Mouse (Mus musculus): ENCODE data around the gene Acaa1b. TPM values are rescaled to one million over a fixed set of nuclear protein-coding genes. Genes with fewer than 3 reads are reported as not detected.

Acaa1b gene
- polyA plus RNA-seq, 1 experiment from 2014 or later: 16.4 TPM

- no peak overlapping the region for H3K27ac ChIP-seq (ENCODE audit: low read depth, low read length)
Measured at GRCm38 (mm10) chr9:119100177-119100898, 56.6 kb downstream of the Acaa1b start.

More at GRCm38 (mm10) chr9:119100177-119100898, 56.6 kb downstream of the Acaa1b start:
- Histone ChIP-seq H3K4me1 (replicated peaks; ENCODE audit: control insufficient read depth, insufficient read depth, low read length) (no peaks in the 10 kb centered on the region), H3K9ac (ENCODE audit: low read depth, low read length) (no peak overlapping the region), H3K9me3 (ENCODE audit: control insufficient read depth) (no peaks in the 10 kb centered on the region), H3K36me3 (ENCODE audit: control insufficient read depth, insufficient read depth) (no peaks in the 10 kb centered on the region), H3K27me3 (replicated peaks; ENCODE audit: control insufficient read depth, insufficient read depth, low read length) (0 out of 2 replicates have a peak, but pooled peaks cover 5% of the 10 kb centered on the region), H3K4me3 (ENCODE audit: low read depth, low read length) (no peak overlapping the region), H3K4me2 (replicated peaks; ENCODE audit: low read depth) (no peak overlapping the region)
- WGBS: 19% methylated on average over 15 of the region's 15 CpGs
- peak; percentile 12; the same call in 1 of the 2 replicates for ATAC-seq
- peak; percentile 52 for TF ChIP-seq CTCF (IDR thresholded peaks at IDR 0.05; ENCODE audit: low read depth)

Other genes with a start within 250 kb of the Acaa1b start
- 17.0 and 20.7 TPM in 2 replicates for gene Ctdspl, start 230.6 kb downstream of the Acaa1b start, polyA plus RNA-seq (2015; fragmentation: Nextera tagmentation; extraction: Ambion mirVana)
- 3.6 and 5.1 TPM in 2 replicates for gene Vill, start 104.3 kb downstream of the Acaa1b start, polyA plus RNA-seq (2015; fragmentation: Nextera tagmentation; extraction: Ambion mirVana)
- gene Plcd1, start 63.6 kb downstream of the Acaa1b start, polyA plus RNA-seq (2015; fragmentation: Nextera tagmentation; extraction: Ambion mirVana): 6.3 and 6.5 TPM in 2 replicates
- 0.05 and 0.07 TPM in 2 replicates for gene Dlec1, start 54.6 kb downstream of the Acaa1b start, polyA plus RNA-seq (2015; fragmentation: Nextera tagmentation; extraction: Ambion mirVana)
- not detected in 2 replicates for gene Gm47289, start 2.1 kb upstream of the Acaa1b start, polyA plus RNA-seq (2015; fragmentation: Nextera tagmentation; extraction: Ambion mirVana)
- 0.10 TPM in 1 of 2 replicates, not detected in the other for gene Slc22a13, start 52.0 kb upstream of the Acaa1b start, polyA plus RNA-seq (2015; fragmentation: Nextera tagmentation; extraction: Ambion mirVana)
- 7.9 and 8.7 TPM in 2 replicates for gene Oxsr1, start 165.3 kb upstream of the Acaa1b start, polyA plus RNA-seq (2015; fragmentation: Nextera tagmentation; extraction: Ambion mirVana)
- 90.5 and 97.0 TPM in 2 replicates for gene Acaa1a, start 182.6 kb upstream of the Acaa1b start, polyA plus RNA-seq (2015; fragmentation: Nextera tagmentation; extraction: Ambion mirVana)
- 29.7 and 30.9 TPM in 2 replicates for gene Myd88, start 184.3 kb upstream of the Acaa1b start, polyA plus RNA-seq (2015; fragmentation: Nextera tagmentation; extraction: Ambion mirVana)
- gene Xylb, start 200.3 kb upstream of the Acaa1b start, polyA plus RNA-seq (2015; fragmentation: Nextera tagmentation; extraction: Ambion mirVana): 10.8 and 11.7 TPM in 2 replicates
- 0.12 TPM in 1 of 2 replicates, not detected in the other for gene Slc22a14, start 208.5 kb upstream of the Acaa1b start, polyA plus RNA-seq (2015; fragmentation: Nextera tagmentation; extraction: Ambion mirVana)
- 5.4 and 5.8 TPM in 2 replicates for gene Acvr2b, start 245.0 kb upstream of the Acaa1b start, polyA plus RNA-seq (2015; fragmentation: Nextera tagmentation; extraction: Ambion mirVana)